Mouse (Mus musculus) heart, adult 2 months (tissue): ENCODE data around the gene Spns1. TPM values are rescaled to one million over a fixed set of nuclear protein-coding genes. Genes with fewer than 3 reads are reported as not detected.

ENCODE experiments used
- DNase-seq, 2 experiments: peaks; one replicate each; pipeline ENCODE4 v3.0.0; 2021
- H3K27ac ChIP-seq: fragments of 200-600 bp; 2 replicates; pipeline ENCODE4 v1.8.1; 2022
- H3K27me3 ChIP-seq: fragments of 200-500 bp; 2 replicates; pipeline ENCODE4 v1.6.1; 2012; ENCODE audit warnings: mild to moderate bottlenecking, low read length, inconsistent platforms, mixed read lengths; ENCODE audit not compliant: control insufficient read depth, insufficient read depth
- H3K36me3 ChIP-seq: fragments of 200-500 bp; 2 replicates; pipeline ENCODE4 v1.6.1; 2012; ENCODE audit warnings: low read length, inconsistent platforms; ENCODE audit not compliant: control insufficient read depth, insufficient read depth
- H3K4me1 ChIP-seq: fragments of 200-500 bp; 2 replicates; pipeline ENCODE4 v1.6.1; 2011; ENCODE audit warnings: low read length; ENCODE audit not compliant: control insufficient read depth, insufficient read depth
- H3K4me3 ChIP-seq: fragments of 200-600 bp; 2 replicates; pipeline ENCODE4 v1.8.1; 2022
- H3K79me2 ChIP-seq: fragments of 200-500 bp; replicated peaks from 2 replicates; pipeline ENCODE4 v1.6.1; 2012; ENCODE audit warnings: mild to moderate bottlenecking, inconsistent platforms, low read length, moderate library complexity, mixed read lengths; ENCODE audit not compliant: control insufficient read depth, insufficient read depth
- H3K9ac ChIP-seq: fragments of 200-500 bp; 2 replicates; pipeline ENCODE4 v1.6.1; 2012; ENCODE audit warnings: low read depth, mild to moderate bottlenecking, control low read depth, inconsistent platforms, low read length, mixed read lengths
- CTCF ChIP-seq: fragments of 200-600 bp; IDR thresholded peaks from 2 replicates; pipeline ENCODE4 v1.8.1; 2022; ENCODE audit warnings: antibody characterized with exemption, mild to moderate bottlenecking, moderate library complexity
- EP300 ChIP-seq: fragments of 200-500 bp; IDR thresholded peaks from 2 replicates; pipeline ENCODE4 v1.6.1; 2011; ENCODE audit warnings: low read depth, low read length, control low read depth; ENCODE audit not compliant: insufficient read depth
- POLR2A ChIP-seq: fragments of 200-500 bp; IDR thresholded peaks from 2 replicates; pipeline ENCODE4 v1.6.1; 2011; ENCODE audit warnings: mild to moderate bottlenecking, low read depth, low read length, control low read depth; ENCODE audit not compliant: insufficient read depth
- WGBS: fragments of 180-500 bp; shearing (Covaris S2); methylation state at CpG from one replicate; pipeline ENCODE4 v1.1.7; 2018; 5-methylcytosine and 5-hydroxymethylcytosine counted together
- intact Hi-C: fragments of 180-260 bp; cut with DNase I; formaldehyde crosslinking; loops from one replicate; pipeline ENCODE4 v1.15.1; 2025
- polyA plus RNA-seq: library from polyadenylated mRNA; depleted of rRNA; stranded (reverse); fragments of >200 nt; gene quantifications from 2 replicates; pipeline ENCODE4 v1.2.3, GENCODE M21; 2012
- total RNA-seq, 2 experiments: library from RNA; stranded (reverse); gene quantifications; 2 replicates each; pipeline ENCODE4 v1.2.3; 2021

Gene Spns1
- total and polyA plus RNA-seq, 3 experiments, result 22.3 to 57.5 (median 31.9) TPM

DNA sequence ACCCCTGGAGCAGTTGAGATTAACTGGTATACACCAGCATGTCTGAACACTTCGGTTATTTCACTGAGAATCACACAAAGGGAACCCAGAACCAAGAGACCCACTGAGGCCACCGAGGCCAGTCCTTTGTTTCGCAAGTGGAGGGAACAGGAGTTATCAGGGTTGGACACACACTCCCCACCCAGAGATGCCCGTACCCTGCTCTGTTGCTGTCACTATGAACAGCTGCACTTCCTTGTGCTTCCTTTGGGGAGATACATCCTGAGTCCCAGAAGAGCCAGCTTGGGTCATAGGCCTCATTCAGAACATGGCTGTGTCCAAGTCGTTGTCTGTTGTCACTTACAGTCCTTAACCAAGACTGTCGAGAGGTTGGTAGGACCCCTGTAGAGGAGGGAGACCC lies 14.2 kb downstream of the Spns1 start:
- Histone ChIP-seq H3K79me2 (no peaks in the 10 kb centered on the region), H3K4me3 (no peak overlapping the region), H3K4me1 (no peaks in the 10 kb centered on the region), H3K27me3 (no peaks in the 10 kb centered on the region), H3K27ac (no peak overlapping the region), H3K9ac (no peak overlapping the region), H3K36me3 (no peaks in the 10 kb centered on the region)
- intact Hi-C loops, result no loop called here
- WGBS, result 71% methylated on average over 6 of the region's 6 CpGs
- no peak for DNase-seq
- TF ChIP-seq POLR2A, result no peak
- no peak for TF ChIP-seq EP300

DNA sequence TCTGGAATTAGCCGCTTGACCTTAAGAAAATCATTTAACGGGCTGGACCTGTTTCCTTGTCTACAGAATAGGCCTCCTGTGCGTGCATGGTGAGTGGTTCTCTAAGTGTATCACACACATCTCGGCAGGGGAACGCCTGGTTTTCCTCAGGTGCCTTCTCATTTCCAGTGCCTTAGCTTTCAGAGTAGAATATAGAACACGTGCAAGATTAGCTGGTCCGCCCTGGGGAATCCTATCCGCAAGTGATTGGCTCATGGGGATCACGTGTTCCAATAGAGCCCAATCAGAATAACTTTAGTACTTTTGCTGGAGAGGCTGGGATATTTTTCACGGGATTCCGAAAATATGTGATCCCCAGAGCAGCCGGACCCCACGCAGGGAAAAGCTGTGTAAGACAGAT lies 18.2 kb downstream of the Spns1 start:
- H3K4me3 ChIP-seq, result no peak overlapping the region
- no peak for DNase-seq

DNA sequence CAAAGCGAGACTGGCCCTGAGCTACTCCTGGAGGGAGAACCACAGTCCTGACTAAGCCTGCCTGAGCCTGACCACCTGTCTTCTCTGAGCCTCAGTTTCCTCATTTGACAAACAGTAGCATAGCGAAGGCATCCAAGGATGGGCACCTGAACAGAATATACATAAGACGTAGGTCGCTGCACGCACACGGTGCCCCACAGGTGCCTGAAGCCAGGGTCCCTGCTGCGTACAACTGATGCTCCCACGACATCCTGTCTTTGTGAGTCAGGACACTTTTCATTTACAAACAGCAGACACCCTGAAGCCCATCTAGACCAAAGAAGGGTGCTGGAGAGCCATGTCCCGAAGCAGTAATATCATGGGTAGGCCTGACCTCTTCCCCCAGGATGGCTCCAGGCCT lies 18.8 kb downstream of the Spns1 start:
- Histone ChIP-seq H3K4me1 (no peaks in the 10 kb centered on the region), H3K36me3 (no peaks in the 10 kb centered on the region), H3K4me3 (no peak overlapping the region), H3K27ac (no peak overlapping the region), H3K79me2 (no peaks in the 10 kb centered on the region), H3K9ac (no peak overlapping the region), H3K27me3 (no peaks in the 10 kb centered on the region)
- WGBS, result 89% methylated on average over 9 of the region's 9 CpGs
- TF ChIP-seq POLR2A (no peak), EP300 (no peak), CTCF (no peak)
- no peak for DNase-seq
- intact Hi-C loops, result no loop called here

More for the DNA sequence above, 18.2 kb downstream of the Spns1 start:
- Histone ChIP-seq H3K27me3 (no peaks in the 10 kb centered on the region), H3K36me3 (no peaks in the 10 kb centered on the region), H3K4me1 (no peaks in the 10 kb centered on the region), H3K9ac (no peak overlapping the region), H3K79me2 (no peaks in the 10 kb centered on the region), H3K27ac (no peak overlapping the region)
- TF ChIP-seq CTCF, result no peak
- no peak for TF ChIP-seq EP300
- no peak for TF ChIP-seq POLR2A
- 60% methylated on average over 13 of the region's 13 CpGs for WGBS
- intact Hi-C loops, result no loop called here

DNA sequence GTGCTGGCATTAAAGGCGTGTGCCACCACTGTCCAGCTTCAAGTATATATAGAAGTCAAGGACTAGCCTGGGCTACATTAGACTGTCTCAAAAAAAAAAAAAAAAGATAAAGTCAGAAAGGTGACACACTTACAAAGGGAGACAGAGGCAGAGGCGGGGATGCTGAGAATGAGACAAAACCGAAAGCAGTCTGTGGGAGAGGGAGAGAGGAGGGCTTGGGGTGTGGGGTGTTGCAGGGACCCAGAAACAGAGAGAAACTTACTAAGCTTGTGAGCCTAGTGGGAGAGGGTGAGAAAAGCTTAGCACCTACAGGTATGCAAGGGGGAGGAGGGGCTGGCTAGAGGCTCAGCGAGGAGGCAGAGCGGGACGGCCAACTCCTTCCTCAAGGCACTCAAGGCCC lies 19.4 kb downstream of the Spns1 start:
- intact Hi-C loops, result no loop called here
- Histone ChIP-seq H3K4me1 (no peaks in the 10 kb centered on the region), H3K36me3 (no peaks in the 10 kb centered on the region), H3K9ac (no peak overlapping the region), H3K27ac (no peak overlapping the region), H3K4me3 (no peak overlapping the region), H3K27me3 (no peaks in the 10 kb centered on the region), H3K79me2 (no peaks in the 10 kb centered on the region)
- 85% methylated on average over 6 of the region's 6 CpGs for WGBS
- DNase-seq, result no peak
- TF ChIP-seq CTCF (no peak), POLR2A (no peak), EP300 (no peak)

DNA sequence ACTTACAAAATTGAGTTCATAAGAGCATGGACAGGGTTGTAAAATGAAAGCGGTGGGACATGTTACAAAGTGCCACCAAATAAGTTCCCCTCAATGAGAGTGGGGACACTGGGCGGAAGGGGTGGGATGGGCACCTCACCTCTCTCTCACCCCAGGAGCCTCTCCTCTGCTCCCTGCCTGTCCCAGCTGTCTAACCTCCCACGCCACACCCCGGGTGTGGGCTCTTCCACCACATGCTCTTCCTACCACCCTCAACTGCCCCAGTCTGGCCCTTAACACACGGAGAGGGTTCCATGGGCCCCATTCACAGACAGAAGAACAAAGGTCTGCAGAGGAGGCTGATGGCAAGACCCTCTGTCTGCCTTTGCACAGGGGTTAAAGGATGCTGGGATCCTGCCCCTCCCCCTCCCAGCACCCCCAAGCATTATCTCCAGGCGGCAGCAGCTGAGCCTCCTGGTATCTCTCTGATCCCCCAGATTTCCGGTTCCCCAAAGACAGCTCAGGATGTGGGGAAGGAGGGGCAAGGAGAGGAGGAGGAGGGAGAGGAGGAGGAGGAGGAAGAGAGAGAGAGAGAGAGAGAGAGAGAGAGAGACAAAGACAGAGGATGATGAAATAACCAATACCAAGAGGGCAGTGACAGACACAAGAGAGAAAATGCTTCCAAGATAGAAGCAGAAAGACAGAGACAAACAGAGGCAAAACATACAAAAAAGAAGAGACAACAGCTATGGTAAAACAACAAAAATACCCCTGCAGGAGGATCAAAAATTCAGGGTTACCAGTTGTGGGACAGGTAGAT lies 20.3 kb downstream of the Spns1 start:
- intact Hi-C loops, result no loop called here
- no peaks in the 10 kb centered on the region for H3K79me2 ChIP-seq
- no peak overlapping the region for H3K27ac ChIP-seq
- H3K4me3 ChIP-seq, result no peak overlapping the region
- no peaks in the 10 kb centered on the region for H3K36me3 ChIP-seq
- no peak for TF ChIP-seq POLR2A
- TF ChIP-seq CTCF, result no peak
- TF ChIP-seq EP300, result no peak
- no peak for DNase-seq
- WGBS, result 43% methylated on average over 7 of the region's 7 CpGs
- H3K9ac ChIP-seq, result no peak overlapping the region
- no peaks in the 10 kb centered on the region for H3K4me1 ChIP-seq
- no peaks in the 10 kb centered on the region for H3K27me3 ChIP-seq

DNA sequence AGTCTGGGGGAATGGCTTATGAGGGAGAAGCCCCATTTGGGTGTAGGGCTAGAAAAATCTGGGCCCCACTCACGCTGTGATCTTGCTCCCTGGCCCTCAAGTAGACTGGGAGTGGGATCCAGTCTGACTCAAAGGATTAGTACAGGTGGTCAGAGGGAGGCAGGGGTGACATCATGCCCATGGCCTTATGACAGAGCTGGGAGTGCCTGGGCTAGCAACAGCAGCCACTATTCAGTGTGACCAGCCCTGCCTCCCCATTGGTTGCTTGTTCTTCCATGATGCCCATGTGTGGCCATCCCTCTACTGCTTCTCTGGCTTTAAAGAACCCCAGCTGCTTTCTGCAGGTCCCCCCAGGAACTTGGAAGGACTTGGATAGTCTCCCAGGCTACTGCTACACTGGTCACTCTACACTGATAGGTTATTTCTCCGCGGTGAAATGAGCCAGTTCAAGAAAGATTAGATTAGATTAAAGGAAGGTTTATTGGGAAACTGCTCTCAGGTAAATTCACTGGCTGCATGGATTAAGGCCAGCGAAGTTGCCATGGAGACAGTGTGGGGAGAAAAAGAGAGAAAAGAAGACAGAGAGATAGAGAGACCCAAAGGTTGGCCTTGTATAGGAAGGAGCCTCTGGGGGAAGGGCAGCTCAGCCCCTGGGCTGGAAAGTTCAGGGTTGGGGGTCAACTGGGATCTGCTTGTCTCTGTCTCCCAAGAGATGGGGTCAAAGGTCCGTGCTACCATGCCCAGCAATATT lies 21.2 kb downstream of the Spns1 start:
- no peak for DNase-seq
- WGBS, result 45% methylated on average over 5 of the region's 5 CpGs
- H3K4me1 ChIP-seq, result no peaks in the 10 kb centered on the region
- TF ChIP-seq POLR2A (no peak), CTCF (no peak), EP300 (no peak)
- no peaks in the 10 kb centered on the region for H3K36me3 ChIP-seq
- H3K4me3 ChIP-seq, result no peak overlapping the region
- intact Hi-C loops, result no loop called here
- no peak overlapping the region for H3K9ac ChIP-seq
- no peaks in the 10 kb centered on the region for H3K79me2 ChIP-seq
- no peak overlapping the region for H3K27ac ChIP-seq
- no peaks in the 10 kb centered on the region for H3K27me3 ChIP-seq
